Mouse (Mus musculus): Measurements from ENCODE around the gene Dedd.

GRCm38 (mm10) chr1:171355812-171356340 is 26.9 kb downstream of the Dedd start:
- TF ChIP-seq CTCF (IDR thresholded peaks at IDR 0.05; ENCODE audit: extremely low read depth, insufficient read length, insufficient replicate concordance, low read depth, low read length) (peak; percentile 58; the same call in 1 of the 2 replicates), POLR2A (IDR thresholded peaks at IDR 0.05; ENCODE audit: low read depth, low read length) (no peak)
